Mouse (Mus musculus) induced T-regulatory cell, adult 2 months (primary cell): Measurements from ENCODE around the gene Sh3rf3.

ENCODE experiments used
- DNase-seq: peaks from one replicate; pipeline ENCODE4 v3.0.0-alpha.2; 2012; ENCODE audit warnings: low read depth

Gene Sh3rf3

GRCm38 (mm10) chr10:58813081-58813800, at the start of gene Sh3rf3:
TSS of gene Sh3rf3 (plus strand) at chr10:58813359.
- no peak for DNase-seq

- no peak for DNase-seq
Observed at GRCm38 (mm10) chr10:58788486-58789274, 24.5 kb upstream of the Sh3rf3 start.

GRCm38 (mm10) chr10:58797555-58797954, 15.6 kb upstream of the Sh3rf3 start:
- DNase-seq = no peak

GRCm38 (mm10) chr10:58798156-58798555, 15.0 kb upstream of the Sh3rf3 start:
- no peak for DNase-seq

- DNase-seq = no peak
Observed at GRCm38 (mm10) chr10:58800996-58801433, 12.1 kb upstream of the Sh3rf3 start.

- no peak for DNase-seq
Observed at GRCm38 (mm10) chr10:58802391-58802790, 10.8 kb upstream of the Sh3rf3 start.

- no peak for DNase-seq
Observed at GRCm38 (mm10) chr10:58807956-58808355, 5.2 kb upstream of the Sh3rf3 start.

GRCm38 (mm10) chr10:58810181-58810580, 3.0 kb upstream of the Sh3rf3 start:
- no peak for DNase-seq

- peak; percentile 58 for DNase-seq
Observed at GRCm38 (mm10) chr10:58812210-58813080, 714 bp upstream of the Sh3rf3 start.

- DNase-seq = no peak
Observed at GRCm38 (mm10) chr10:58813801-58814191, 637 bp downstream of the Sh3rf3 start.

GRCm38 (mm10) chr10:58814486-58814885, 1.3 kb downstream of the Sh3rf3 start:
- no peak for DNase-seq

GRCm38 (mm10) chr10:58824016-58824568, 10.9 kb downstream of the Sh3rf3 start:
- DNase-seq = no peak

GRCm38 (mm10) chr10:58829251-58830111, 16.3 kb downstream of the Sh3rf3 start:
- DNase-seq = no peak

GRCm38 (mm10) chr10:58833146-58833545, 20.0 kb downstream of the Sh3rf3 start:
- no peak for DNase-seq

- no peak for DNase-seq
Observed at GRCm38 (mm10) chr10:58833741-58834178, 20.6 kb downstream of the Sh3rf3 start.

- DNase-seq = no peak
Observed at GRCm38 (mm10) chr10:58836391-58836790, 23.2 kb downstream of the Sh3rf3 start.

GRCm38 (mm10) chr10:58837504-58837903, 24.3 kb downstream of the Sh3rf3 start:
- DNase-seq = no peak

GRCm38 (mm10) chr10:58841945-58842344, 28.8 kb downstream of the Sh3rf3 start:
- no peak for DNase-seq

GRCm38 (mm10) chr10:58843100-58843499, 29.9 kb downstream of the Sh3rf3 start:
- DNase-seq = no peak

GRCm38 (mm10) chr10:58848127-58848526, 35.0 kb downstream of the Sh3rf3 start:
- no peak for DNase-seq

- no peak for DNase-seq
Observed at GRCm38 (mm10) chr10:58848536-58848935, 35.4 kb downstream of the Sh3rf3 start.
